Mouse (Mus musculus) left cerebral cortex, postnatal 10 days (tissue): ENCODE measurements around the gene Naalad2. TPM values are rescaled to one million over a fixed set of nuclear protein-coding genes. Genes with fewer than 3 reads are reported as not detected.

Source experiments
- total RNA-seq, 2 experiments: library from RNA; stranded (reverse); gene quantifications; 2 replicates each; pipeline ENCODE4 v1.2.3; 2021

Gene Naalad2
- total RNA-seq, 2 experiments from 2014 or later: 1.4 to 1.5 TPM

Other genes with a start within 250 kb of the Naalad2 start
- gene Chordc1, start 110.9 kb downstream of the Naalad2 start, total RNA-seq: 10 to 100 TPM; 66.0 to 76.2 TPM
- not detected for gene Ubtfl1, start 1.4 kb upstream of the Naalad2 start, total RNA-seq
- not detected for gene Mbd3l2, start 27.7 kb upstream of the Naalad2 start, total RNA-seq
- 1 to 10 TPM; 5.9 to 6.3 TPM for gene Zfp558, start 75.3 kb upstream of the Naalad2 start, total RNA-seq
- gene Mbd3l1, start 75.4 kb upstream of the Naalad2 start, total RNA-seq: not detected